Mouse (Mus musculus) myocyte (in vitro differentiated cells): ENCODE data around the gene Armc3. TPM values are rescaled to one million over a fixed set of nuclear protein-coding genes. Genes with fewer than 3 reads are reported as not detected.
"Not testable (repeated sequence)": the region's sequence is repeated elsewhere in the genome, so short reads cannot be mapped to it uniquely, and the experiment has no call there.

Experiments
- H3K27me3 ChIP-seq: one replicate; pipeline ENCODE4 v1.6.1; 2011; ENCODE audit not compliant: control insufficient read depth, insufficient read depth, insufficient read length
- H3K36me3 ChIP-seq: one replicate; pipeline ENCODE4 v1.6.1; 2011; ENCODE audit not compliant: control insufficient read depth, insufficient read depth
- H3K4me2 ChIP-seq: one replicate; pipeline ENCODE4 v1.6.1; 2011; ENCODE audit warnings: low read depth, control low read depth
- H3K4me3 ChIP-seq: one replicate; pipeline ENCODE4 v1.5.1; 2011; ENCODE audit warnings: mild to moderate bottlenecking, control low read depth, moderate library complexity
- H3K79me2 ChIP-seq: one replicate; pipeline ENCODE4 v1.6.1; 2011; ENCODE audit not compliant: control insufficient read depth, insufficient read depth
- H3ac ChIP-seq: one replicate; pipeline ENCODE4 v1.6.1; 2011; ENCODE audit not compliant: control insufficient read depth, insufficient read length
- CEBPB ChIP-seq: IDR thresholded peaks from 2 replicates; pipeline ENCODE4 v1.6.1; 2011; ENCODE audit warnings: mild to moderate bottlenecking, moderate library complexity; ENCODE audit not compliant: poor library complexity, insufficient read depth, severe bottlenecking
- E2F4 ChIP-seq: IDR thresholded peaks from one replicate; pipeline ENCODE4 v1.6.1; 2011; ENCODE audit warnings: mild to moderate bottlenecking, control low read depth, moderate library complexity; ENCODE audit not compliant: insufficient read depth
- MAX ChIP-seq: IDR thresholded peaks from one replicate; pipeline ENCODE4 v1.6.1; 2011; ENCODE audit warnings: low read depth, mild to moderate bottlenecking, control low read depth
- MYOD1 ChIP-seq, 3 experiments: IDR thresholded peaks; one replicate each; pipeline ENCODE4 v1.6.1; 2011; ENCODE audit warnings: control low read depth in 2 of 3, low read depth in 2 of 3, mild to moderate bottlenecking in 2 of 3, moderate library complexity in 1 of 3; ENCODE audit not compliant: insufficient read length in 2 of 3, control insufficient read depth in 1 of 3
- MYOG ChIP-seq, 3 experiments: IDR thresholded peaks; one replicate each; pipeline ENCODE4 v1.6.1; 2011; ENCODE audit warnings: control low read depth in 2 of 3, low read depth in 2 of 3, mild to moderate bottlenecking in 2 of 3; ENCODE audit not compliant: insufficient read length in 2 of 3, control insufficient read depth in 1 of 3, insufficient read depth in 1 of 3
- POLR2A ChIP-seq: IDR thresholded peaks from one replicate; pipeline ENCODE4 v1.6.1; 2011; ENCODE audit warnings: low read depth, mild to moderate bottlenecking, control low read depth, moderate library complexity; ENCODE audit not compliant: insufficient read length
- POLR2AphosphoS2 ChIP-seq: IDR thresholded peaks from one replicate; pipeline ENCODE4 v1.6.1; 2011; ENCODE audit warnings: low read depth, control low read depth; ENCODE audit not compliant: insufficient read length
- REST ChIP-seq: IDR thresholded peaks from one replicate; pipeline ENCODE4 v1.6.1; 2011; ENCODE audit warnings: mild to moderate bottlenecking, control low read depth, moderate library complexity; ENCODE audit not compliant: insufficient read depth, insufficient read length
- SRF ChIP-seq: IDR thresholded peaks from one replicate; pipeline ENCODE4 v1.6.1; 2011; ENCODE audit warnings: low read depth; ENCODE audit not compliant: control insufficient read depth, insufficient read length
- TCF12 ChIP-seq: IDR thresholded peaks from one replicate; pipeline ENCODE4 v1.6.1; 2011; ENCODE audit warnings: mild to moderate bottlenecking, control low read depth; ENCODE audit not compliant: poor library complexity, insufficient read depth, severe bottlenecking
- TCF3 ChIP-seq: IDR thresholded peaks from one replicate; pipeline ENCODE4 v1.6.1; 2011; ENCODE audit warnings: low read depth, control low read depth; ENCODE audit not compliant: insufficient read length
- USF1 ChIP-seq: IDR thresholded peaks from one replicate; pipeline ENCODE4 v1.6.1; 2011; ENCODE audit warnings: low read depth, mild to moderate bottlenecking, control low read depth, moderate library complexity
- polyA plus RNA-seq: library from polyadenylated mRNA; unstranded; fragments of >200 nt; fragmentation: generic; extraction: Trizol; gene quantifications from one replicate; pipeline ENCODE4 v1.2.1, GENCODE M21; 2012; ENCODE audit warnings: missing spikeins

The Armc3 gene
- polyA plus RNA-seq, 1 experiment, result not detected

- no peak for TF ChIP-seq E2F4
- TF ChIP-seq SRF, result no peak
- no peak for TF ChIP-seq USF1
- no peak for TF ChIP-seq POLR2A
- no peak for TF ChIP-seq MAX
- no peak for TF ChIP-seq MYOD1 (IDR thresholded peaks at IDR 0.05; ENCODE audit: control insufficient read depth in 1 of 3, insufficient read length in 2 of 3, low read depth in 2 of 3)
- no peak for TF ChIP-seq REST
- TF ChIP-seq MYOG (IDR thresholded peaks at IDR 0.05; ENCODE audit: control insufficient read depth in 1 of 3, insufficient read depth in 1 of 3, insufficient read length in 2 of 3, low read depth in 2 of 3), result no peak
- TF ChIP-seq CEBPB, result no peak
- H3K36me3 ChIP-seq, result no peaks in the 10 kb centered on the region
- H3K4me3 ChIP-seq, result no peak overlapping the region
- no peaks in the 10 kb centered on the region for H3K79me2 ChIP-seq
- H3K4me2 ChIP-seq, result no peak overlapping the region
- no peak overlapping the region for H3ac ChIP-seq
- H3K27me3 ChIP-seq, result no peaks in the 10 kb centered on the region
Observed at GRCm38 (mm10) chr2:19316056-19316455, 117.0 kb downstream of the Armc3 start.

- Histone ChIP-seq H3ac (no peak overlapping the region), H3K27me3 (no peaks in the 10 kb centered on the region), H3K4me2 (no peak overlapping the region), H3K36me3 (no peaks in the 10 kb centered on the region), H3K79me2 (no peaks in the 10 kb centered on the region), H3K4me3 (no peak overlapping the region)
- TF ChIP-seq MAX (no peak), POLR2AphosphoS2 (no peak), REST (no peak), MYOG (IDR thresholded peaks at IDR 0.05; ENCODE audit: control insufficient read depth in 1 of 3, insufficient read depth in 1 of 3, insufficient read length in 2 of 3, low read depth in 2 of 3) (no peak), SRF (no peak), MYOD1 (IDR thresholded peaks at IDR 0.05; ENCODE audit: control insufficient read depth in 1 of 3, insufficient read length in 2 of 3, low read depth in 2 of 3) (no peak), USF1 (no peak), TCF3 (no peak), TCF12 (no peak), E2F4 (no peak), CEBPB (no peak), POLR2A (no peak)
Observed at GRCm38 (mm10) chr2:19316691-19317090, 117.6 kb downstream of the Armc3 start.

- not testable (repeated sequence) for H3K79me2 ChIP-seq, H3K4me3 ChIP-seq, H3K36me3 ChIP-seq, H3K4me2 ChIP-seq, H3ac ChIP-seq, H3K27me3 ChIP-seq
Observed at GRCm38 (mm10) chr2:19317151-19317812, 118.2 kb downstream of the Armc3 start.

GRCm38 (mm10) chr2:19318499-19318898, 119.4 kb downstream of the Armc3 start:
- Histone ChIP-seq H3K36me3 (no peaks in the 10 kb centered on the region), H3K79me2 (no peaks in the 10 kb centered on the region), H3ac (no peak overlapping the region), H3K4me3 (no peak overlapping the region), H3K4me2 (no peak overlapping the region), H3K27me3 (no peaks in the 10 kb centered on the region)
- TF ChIP-seq POLR2A, result no peak
- no peak for TF ChIP-seq MYOD1 (IDR thresholded peaks at IDR 0.05; ENCODE audit: control insufficient read depth in 1 of 3, insufficient read length in 2 of 3, low read depth in 2 of 3)
- no peak for TF ChIP-seq POLR2AphosphoS2
- TF ChIP-seq USF1, result no peak
- no peak for TF ChIP-seq TCF12
- no peak for TF ChIP-seq E2F4
- TF ChIP-seq MAX, result no peak

- H3K36me3 ChIP-seq, result no peaks in the 10 kb centered on the region
- no peaks in the 10 kb centered on the region for H3K79me2 ChIP-seq
- H3ac ChIP-seq, result no peak overlapping the region
- no peak overlapping the region for H3K4me2 ChIP-seq
- no peaks in the 10 kb centered on the region for H3K27me3 ChIP-seq
- TF ChIP-seq TCF3 (no peak), TCF12 (no peak), MAX (no peak), E2F4 (no peak), USF1 (no peak), REST (no peak), SRF (no peak), MYOG (IDR thresholded peaks at IDR 0.05; ENCODE audit: control insufficient read depth in 1 of 3, insufficient read depth in 1 of 3, insufficient read length in 2 of 3, low read depth in 2 of 3) (no peak), POLR2AphosphoS2 (no peak), MYOD1 (IDR thresholded peaks at IDR 0.05; ENCODE audit: control insufficient read depth in 1 of 3, insufficient read length in 2 of 3, low read depth in 2 of 3) (no peak), CEBPB (no peak), POLR2A (no peak)
- no peak overlapping the region for H3K4me3 ChIP-seq
Observed at GRCm38 (mm10) chr2:19319284-19319683, 120.2 kb downstream of the Armc3 start.
